Mouse (Mus musculus): ENCODE results near the gene Rp9.
"Not testable (repeated sequence)": the region's sequence is repeated elsewhere in the genome, so short reads cannot be mapped to it uniquely, and the experiment has no call there.

The Rp9 gene

DNA sequence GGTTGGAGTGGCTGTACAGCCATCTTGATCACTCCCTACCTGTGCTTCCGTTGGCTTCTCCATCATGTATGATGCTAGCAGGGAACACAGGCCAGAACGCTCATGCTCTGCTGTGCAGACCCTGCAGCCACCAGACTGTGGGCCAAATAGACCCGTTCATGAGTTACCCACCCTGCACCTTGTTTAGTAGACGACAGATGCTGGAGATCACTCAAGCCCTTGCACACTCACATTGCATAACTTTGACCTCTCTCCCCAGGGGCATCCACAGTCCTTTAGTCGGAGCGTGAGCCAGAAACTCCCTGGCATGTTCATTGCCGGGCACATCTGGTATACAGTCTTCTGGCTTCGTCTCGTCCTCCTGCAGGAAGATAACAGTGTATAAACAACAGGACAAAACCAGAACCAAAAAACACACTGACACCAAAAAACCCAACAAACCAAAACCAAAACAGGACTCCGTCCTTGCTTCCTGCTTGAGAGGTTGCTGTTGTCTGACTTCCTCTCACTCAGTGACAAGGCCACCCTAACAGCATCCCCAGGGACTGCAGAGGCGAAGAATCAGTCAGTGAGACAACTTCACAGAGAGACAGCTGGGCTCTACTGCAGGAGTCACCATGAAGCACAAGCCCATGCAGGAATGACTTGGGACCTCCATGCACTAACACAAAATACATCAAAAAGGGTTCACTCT lies 12.3 kb downstream of the Rp9 start:
- DNase-seq (ENCODE audit: low spot score), result no peak

DNA sequence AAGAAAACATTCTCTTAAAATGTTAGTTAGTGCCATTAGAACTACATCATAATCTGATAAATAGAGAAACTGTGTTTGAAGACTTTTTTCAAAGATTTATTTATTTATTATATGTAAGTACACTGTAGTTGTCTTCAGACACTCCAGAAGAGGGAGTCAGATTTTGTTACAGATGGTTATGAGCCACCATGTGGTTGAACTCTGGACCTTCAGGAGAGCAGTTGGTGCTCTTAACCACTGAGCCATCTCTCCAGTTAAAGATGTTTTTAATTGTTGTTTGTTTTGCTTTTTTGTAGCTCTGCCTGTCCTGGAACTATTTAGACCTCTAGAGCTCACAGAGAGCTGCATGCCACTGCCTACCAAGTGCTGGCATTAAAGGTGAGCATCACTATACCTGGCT lies 14.5 kb downstream of the Rp9 start:
- DNase-seq (ENCODE audit: low spot score), result no peak

DNA sequence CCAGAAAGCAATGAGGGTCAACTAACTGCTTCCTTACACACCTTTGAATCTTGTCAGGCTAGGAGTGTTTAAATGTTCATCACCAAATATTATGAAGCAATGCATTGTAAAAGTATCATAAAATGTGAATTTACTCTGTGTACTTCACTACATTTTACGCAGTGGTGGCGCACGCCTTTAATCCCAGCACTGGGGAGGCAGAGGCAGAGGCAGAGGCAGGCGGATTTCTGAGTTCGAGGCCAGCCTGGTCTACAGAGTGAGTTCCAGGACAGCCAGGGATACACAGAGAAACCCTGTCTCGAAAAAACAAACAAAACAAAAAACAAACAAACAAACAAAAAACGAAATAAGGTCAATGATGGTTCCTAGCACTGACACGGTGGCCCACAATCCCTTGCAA lies 15.6 kb downstream of the Rp9 start, which contains the start of gene Gm17545:
Gene Gm17545, plus strand, starts transcription at position 301 of the 400 bp plus-strand sequence.
- not testable (repeated sequence) for DNase-seq (ENCODE audit: low spot score)

DNA sequence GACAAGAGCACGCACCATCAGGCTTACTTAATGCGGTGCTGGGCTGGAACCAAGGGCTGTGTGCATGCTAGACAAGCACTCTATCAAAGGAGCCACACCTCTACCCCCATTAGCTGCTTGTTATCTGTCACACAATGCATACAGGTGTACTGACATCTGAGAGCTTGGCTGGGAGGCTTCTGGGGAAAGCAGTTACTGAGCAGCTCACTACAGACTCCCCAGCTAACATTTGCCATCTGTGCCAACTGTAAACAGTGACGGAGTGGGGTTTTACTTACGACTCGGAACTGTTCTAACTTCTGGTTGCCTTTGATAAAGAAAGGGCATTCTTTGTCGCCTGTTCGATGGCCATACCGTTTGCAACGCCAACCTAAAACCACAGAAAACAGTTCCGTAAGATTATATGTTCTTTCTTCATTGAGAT lies 16.0 kb downstream of the Rp9 start:
- no peak for DNase-seq (ENCODE audit: low spot score)

DNA sequence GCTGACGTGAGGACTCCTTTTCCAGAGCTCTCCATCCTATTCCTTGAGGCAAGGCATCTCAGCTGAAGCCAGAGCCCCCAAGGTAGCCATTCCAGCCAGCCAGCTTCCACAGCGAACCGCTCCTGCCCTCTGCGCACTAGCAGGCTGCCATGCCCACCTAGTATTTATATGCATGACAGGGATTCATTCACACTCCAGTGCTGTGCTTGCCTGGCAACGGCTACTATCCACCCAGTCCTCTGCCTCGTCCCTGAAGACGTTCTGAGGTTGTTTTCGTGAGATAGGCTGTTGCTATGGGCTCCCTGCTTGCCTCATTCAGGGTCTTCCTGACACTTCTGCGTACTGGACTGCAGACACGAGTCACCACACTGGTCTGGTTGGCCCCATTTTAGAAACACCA lies 16.8 kb downstream of the Rp9 start:
- DNase-seq (ENCODE audit: low spot score), result no peak

DNA sequence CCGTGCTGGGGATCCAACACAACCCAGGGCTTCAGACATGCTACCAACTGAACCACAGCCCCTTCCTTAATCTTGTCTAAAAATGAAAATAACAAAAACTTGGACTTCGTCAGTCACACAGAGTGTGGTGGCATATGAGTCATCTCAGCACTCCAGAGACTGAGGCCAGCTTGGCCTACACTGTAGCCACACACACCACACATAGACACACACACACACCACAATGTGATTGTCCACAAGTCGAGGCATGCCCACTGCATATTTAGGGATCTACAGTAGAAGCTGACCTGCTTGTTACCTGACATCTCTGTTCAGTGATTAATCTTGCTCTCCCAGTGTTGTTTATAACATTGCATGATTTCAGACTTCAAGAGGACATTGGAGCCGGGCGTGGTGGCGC lies 20.3 kb downstream of the Rp9 start:
- no peak for DNase-seq (ENCODE audit: low spot score)

DNA sequence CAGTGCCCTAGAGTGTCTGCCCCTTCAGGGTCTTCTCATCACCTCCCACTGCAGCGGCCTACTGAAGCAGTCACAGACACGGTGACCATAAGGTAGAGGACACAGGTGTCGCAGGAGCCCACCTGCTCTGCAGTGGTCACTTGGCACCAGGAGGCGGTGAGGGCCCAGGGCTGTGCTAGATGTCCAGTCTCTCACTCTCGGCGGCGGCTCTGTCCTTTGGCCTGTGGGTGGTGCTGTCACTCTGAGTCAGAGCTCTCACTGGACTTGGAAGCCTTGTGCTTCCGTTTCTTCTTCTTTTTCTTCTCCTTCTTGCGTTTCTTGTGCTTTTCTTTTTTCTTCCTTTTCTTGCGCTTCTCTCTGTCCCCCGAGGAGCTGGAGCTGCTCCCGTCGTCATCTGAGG lies 21.1 kb downstream of the Rp9 start:
- no peak for DNase-seq (ENCODE audit: low spot score)

DNA sequence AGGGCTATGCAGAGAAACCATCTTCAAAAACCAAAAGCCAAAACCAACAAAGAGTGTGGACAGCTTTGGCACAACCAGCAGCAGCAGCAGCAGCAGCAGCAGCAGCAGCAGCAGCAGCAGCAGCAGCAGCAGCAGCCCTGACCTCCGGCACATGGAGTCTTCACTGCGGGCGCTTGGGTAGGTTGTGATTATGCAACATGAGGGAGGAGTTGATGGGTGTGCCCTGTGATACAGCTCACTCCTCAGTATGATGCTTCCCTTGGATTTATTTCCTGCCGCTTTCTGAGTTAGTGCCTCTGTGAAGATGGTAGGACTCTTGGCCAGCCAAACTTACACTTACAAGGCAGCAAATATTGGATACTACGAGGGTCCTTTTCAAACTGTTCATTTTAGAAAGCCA lies 22.3 kb downstream of the Rp9 start:
- no peak for DNase-seq (ENCODE audit: low spot score)

DNA sequence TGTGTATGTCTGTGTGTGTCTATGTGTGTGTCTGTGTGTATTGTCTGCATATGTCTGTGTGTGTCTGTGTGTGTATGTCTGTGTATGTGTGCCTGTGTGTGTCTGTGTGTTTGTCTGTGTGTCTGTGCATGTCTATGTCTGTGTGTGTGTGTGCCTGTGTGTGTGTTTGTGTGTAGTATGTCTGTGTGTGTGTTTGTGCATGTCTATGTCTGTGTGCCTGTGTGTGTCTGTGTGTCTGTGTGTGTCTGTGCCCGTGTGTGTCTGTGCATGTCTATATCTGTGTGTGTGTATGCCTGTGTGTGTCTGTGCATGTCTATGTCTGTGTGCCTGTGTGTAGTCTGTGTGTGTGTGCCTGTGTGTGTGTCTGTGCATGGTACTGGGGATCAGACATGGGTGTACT lies 24.4 kb downstream of the Rp9 start:
- no peak for DNase-seq (ENCODE audit: low spot score)

DNA sequence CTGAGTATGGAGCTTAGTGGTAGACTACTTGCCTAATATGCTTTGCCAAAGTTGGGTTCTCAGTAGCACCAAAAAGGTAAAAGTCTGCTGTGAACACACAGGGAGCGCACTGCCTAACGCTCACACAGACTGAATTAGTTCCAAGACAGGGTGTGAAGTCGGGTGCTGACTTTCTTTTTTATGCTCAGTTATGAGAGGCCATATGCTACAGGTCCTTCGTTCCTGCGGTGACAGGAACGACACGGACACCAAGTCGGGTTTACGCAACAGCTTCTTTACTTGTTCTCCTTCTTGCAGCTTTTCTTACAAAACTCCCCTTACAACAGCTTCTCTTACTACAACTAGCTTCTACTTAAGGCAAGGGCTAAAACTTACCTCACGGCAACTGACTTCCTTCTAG lies 26.4 kb downstream of the Rp9 start:
- no peak for DNase-seq (ENCODE audit: low spot score)

DNA sequence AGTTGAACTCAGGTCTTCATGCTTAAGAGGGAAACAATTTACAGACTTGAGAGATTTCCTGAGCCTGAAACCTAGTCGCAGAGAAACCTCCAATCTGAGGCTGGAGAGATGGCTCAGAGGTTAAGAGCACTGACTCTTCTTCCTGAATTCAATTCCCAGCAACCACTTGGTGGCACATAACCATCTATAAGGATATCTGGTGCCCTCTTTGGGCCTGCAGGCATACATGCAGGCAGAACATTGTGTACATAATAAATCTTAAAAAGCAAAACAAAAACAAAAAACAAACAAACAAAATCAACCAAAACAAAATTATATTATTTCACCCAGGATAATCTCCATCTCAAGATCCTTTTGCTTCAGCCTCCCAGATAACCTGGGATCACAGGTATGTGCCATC lies 30.7 kb downstream of the Rp9 start:
- DNase-seq (ENCODE audit: low spot score), result no peak

DNA sequence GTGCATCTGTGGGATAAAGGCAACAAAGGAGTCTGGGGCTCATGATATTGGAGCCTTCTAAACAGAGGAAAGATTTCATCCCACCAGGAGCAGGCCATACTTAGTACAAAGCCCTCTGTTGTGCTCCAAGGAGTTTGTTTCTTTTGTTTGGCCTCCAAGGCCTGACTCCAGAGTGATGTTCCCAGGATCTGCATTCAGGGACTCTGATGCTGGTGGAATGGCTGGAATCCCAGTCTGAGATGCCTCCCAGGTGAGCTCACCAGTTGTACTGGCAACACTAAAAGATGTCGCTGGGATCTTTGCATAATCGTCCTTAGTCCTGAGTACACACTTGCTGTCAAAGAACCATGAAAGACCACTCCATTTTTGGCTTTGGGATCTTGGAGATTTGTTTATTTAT lies 35.4 kb downstream of the Rp9 start:
- no peak for DNase-seq (ENCODE audit: low spot score)

DNA sequence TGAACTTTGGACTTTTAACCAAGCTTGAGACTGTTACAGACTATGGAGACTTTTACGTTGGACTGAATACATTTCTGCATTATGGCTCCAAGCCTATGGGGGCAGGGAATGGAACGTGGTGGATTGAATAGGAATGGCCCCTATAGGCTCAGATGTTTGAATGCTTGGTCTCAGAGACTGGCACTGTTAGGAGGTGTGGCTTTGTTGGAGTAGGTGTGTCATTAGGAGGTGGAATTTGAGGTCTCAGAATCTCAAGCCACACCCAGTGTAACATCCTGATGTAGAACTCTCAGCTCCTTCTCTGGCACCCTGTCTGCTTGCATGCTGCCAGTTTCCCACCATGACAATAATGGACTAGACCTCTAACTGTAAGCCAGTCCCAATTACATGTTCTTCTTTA lies 36.3 kb downstream of the Rp9 start:
- DNase-seq (ENCODE audit: low spot score), result no peak

DNA sequence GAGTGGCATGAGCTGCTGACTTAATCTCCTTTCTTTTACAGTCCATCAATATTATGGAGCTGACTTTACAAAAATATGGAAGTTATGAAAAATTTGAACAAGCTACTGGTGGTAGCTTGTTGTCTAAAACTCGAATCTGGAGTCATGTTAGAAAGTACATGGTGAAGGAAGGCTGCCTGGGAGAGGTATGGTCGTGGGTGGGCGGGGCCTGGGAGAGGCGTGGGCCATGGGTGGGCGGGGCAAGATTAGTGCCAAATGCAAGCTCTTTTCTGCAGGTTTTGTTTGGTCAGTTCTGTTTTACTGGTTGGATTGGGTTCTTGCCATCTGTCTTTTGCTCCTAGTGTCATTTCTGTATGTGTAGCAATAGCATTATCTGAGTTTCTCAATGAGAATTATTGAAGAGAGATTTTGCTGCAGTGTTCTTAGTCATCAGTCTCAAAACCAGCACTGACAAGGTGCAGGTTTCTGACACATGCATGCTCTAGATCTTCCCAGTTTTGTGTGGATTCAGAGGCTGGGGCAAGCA lies 39.2 kb downstream of the Rp9 start:
- DNase-seq (ENCODE audit: low spot score), result no peak

DNA sequence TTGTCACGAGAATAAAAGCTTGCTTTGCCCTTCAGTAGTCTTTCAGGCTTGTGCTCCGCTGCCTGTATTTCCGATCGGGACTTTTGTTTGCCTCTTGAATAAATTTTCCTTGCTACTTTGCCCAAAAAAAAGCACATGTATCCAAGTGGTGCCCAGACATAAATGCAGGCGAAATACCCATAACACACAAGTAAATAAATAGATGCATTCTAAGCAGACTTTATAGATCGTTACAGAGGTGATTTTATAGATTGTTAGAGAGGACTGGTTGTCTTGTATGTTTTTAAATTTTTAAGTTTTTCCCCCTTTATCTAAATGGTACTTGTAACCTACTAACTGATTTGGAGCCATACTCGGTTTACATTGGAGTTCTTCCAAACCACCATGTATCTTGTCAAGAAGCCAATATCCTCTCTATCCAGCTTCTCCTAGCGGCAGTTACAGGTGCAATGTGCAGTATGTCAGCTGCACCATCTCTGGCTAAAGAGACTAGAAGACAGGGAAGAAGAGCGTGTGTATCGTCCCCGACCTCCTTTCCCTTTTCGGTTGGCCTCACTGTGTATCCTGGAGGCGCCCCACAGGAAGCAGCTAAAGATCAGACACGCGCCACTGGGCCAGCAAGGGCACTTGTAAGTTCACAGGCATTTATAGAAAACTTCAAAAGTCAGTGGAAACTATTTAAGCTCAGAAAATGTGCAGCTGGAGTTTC lies 39.9 kb downstream of the Rp9 start:
- no peak for DNase-seq (ENCODE audit: low spot score)

DNA sequence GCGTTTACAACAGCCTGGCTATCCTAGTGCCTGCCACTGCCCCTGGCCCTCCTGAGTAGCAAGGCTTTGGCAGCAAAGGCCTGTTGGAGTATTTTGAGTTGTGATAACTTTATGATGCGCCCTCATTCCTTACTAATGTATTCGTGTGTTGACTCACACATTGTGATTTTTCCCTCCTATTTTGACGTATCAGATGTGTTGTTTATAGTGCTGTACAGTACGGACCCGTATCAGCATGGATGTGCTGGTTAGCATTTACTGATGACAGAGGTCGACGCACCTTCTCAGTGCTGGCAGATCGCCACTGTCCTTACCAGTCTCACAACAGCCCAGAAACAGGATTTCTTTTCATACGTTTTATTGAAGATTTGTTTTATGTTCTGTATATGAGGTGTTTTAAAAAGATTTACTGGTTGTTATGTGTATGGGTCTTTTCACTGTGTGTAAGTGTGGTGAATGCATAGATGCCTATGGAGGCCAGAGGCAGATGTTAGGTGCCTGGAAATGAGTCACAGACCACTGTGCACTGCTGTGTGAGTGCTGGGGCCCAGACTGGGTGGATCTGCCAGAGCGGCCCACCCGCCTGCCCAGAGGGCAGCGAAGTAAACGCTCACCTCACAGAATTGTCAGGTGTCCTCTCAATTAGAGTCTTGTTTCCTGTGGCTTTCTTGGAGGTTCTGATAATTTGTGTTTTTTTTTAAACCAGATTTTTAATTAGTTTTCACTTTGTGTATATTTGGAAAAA lies 40.7 kb downstream of the Rp9 start:
- no peak for DNase-seq (ENCODE audit: low spot score)

DNA sequence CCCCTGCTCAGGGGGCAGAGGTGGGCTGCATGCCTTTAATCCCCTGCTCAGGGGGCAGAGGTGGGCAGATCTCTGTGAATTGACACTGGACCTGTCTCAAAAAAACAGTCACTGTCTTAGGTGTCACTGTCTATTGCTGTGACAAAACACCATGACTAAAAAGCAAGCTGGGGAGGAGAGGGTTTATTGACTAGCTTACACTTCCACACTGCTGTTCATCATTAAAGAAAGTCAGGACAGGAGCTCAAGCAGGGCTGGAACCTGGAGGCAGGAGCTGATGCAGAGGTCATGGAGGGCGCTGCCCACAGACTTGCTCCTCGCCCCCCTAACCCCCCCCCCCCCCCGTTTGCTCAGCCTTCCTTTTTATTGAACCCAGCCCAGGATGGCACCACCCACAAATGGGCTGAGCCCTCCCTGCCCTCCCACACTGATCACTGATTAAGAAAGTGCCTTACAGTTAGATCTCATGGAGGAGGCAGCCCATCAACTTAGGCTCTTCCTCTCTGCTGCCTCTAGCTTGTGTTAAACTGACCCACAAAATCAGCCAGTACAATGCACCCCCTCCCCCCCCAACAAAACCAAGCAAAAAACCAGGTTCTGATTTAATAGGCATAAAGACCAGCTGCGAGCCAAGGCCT lies 41.4 kb downstream of the Rp9 start:
- DNase-seq (ENCODE audit: low spot score), result no peak

DNA sequence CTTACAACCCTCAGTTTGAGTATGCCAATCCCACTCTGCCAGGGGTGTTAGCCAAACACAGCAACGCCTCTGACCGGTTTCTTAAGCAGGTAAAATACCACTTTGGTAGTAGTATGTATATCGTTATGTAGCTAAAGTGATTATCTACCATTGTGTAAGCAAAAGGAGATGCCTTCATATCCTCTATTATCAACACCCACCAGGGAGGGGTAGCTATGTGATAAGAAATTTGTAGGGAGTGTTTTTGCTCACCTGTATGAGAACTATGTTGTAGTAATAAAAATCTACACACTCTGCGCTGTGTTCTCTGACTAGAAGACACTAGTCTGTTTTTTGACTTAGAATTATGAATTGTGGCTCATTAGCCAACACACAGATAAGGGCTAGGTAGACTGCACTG lies 44.8 kb downstream of the Rp9 start:
- DNase-seq (ENCODE audit: low spot score), result no peak

DNA sequence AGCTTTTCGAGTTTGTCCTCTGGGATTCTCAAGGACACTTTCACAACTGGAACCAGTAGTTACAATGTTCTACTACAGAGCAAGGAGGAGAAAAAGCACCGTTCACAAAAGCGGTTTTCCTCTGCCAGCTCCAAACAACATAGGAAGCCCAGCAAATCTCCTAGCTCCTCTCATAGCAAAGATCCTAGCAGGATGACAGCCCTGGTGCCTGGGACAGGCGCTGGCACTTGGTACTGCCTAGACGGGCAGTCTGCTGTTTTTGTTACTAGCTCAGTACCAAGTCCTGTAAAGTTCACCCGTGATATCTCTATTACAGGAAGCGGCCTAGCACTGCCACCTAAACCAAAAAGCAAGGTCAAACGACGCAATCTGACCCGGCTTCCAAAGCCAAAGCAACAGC lies 45.3 kb downstream of the Rp9 start:
- DNase-seq (ENCODE audit: low spot score), result no peak

DNA sequence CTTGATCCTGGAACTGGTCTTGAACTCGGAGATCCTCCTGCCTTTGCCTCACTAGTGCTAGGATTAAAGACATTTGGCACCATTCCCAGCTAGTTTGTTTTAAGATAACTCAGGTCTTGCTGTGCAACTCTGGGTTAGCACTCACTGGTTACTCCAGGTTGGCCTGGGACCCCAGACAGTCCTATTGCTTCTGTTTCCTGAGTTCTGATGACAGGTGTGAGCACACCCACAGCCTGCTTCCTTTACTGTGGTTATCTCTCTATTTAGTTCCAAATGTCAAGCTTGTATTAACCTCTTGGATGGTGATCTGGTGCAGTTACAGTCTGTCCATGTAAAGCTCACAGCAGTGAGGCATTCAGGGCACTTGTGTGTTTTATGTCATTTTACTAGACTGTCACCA lies 46.0 kb downstream of the Rp9 start:
- no peak for DNase-seq (ENCODE audit: low spot score)

DNA sequence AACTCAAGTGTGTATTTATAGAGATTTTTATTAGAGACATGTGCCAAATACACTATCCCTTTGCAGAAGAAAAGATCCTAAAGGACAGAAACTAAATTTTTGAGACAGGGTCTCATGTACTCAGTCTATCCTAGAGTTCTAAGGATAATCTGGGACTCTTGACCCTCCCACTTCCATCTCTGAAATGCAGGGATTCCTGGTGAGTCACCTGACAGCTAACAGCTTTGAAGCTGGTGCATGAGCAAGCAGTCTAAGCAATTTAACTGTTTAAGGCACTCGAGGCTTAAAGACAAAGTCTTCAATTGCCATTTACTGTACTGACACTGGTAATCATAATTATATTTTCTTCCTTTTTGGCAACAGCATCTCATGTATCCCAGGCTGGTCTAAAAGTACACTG lies 47.0 kb downstream of the Rp9 start:
- no peak for DNase-seq (ENCODE audit: low spot score)

DNA sequence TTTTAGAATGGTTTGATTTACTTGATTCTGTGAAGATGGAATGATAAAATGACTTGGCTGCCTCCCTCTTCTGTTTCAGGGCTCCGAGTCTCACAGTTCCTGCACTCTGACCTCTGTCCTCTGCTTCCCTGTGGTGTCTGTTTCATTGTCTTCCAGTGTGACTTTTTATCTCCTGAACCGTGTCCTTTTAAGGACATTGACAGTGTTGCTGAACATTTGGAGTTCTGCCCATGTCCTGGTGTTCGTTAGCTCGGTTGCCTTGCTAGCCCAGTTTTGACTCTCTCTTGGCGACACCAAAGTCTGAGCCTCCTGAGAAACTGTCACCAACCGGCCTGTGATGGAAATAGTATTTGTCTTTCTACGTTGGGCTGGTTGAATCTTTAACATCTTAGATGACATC lies 49.1 kb downstream of the Rp9 start:
- no peak for DNase-seq (ENCODE audit: low spot score)

DNA sequence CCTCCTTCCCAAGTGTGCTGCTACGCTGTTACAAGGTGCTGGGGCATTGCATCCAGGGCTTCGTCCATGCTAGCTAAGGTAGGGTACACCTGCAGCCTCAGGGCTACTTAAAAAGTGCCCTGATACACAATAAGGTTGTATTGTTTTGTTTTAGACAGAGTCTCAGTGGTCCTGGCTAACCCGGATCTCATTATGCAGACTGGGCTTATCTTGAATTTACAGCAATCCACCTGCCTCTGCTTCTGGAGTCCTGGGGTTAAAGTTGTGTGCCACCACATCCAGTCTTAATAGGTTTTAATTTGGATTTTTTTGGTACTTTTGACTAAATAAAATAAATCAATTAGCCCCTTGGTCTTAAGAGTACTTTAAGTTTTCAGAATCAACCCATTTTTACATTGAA lies 49.7 kb downstream of the Rp9 start:
- no peak for DNase-seq (ENCODE audit: low spot score)
